Mouse (Mus musculus) liver, adult 2 months (tissue): ENCODE results near the gene Thap3.

Source experiments
- CTCF ChIP-seq: fragments of 200-500 bp; IDR thresholded peaks from 2 replicates; pipeline ENCODE4 v1.5.1; 2011; ENCODE audit warnings: low read depth, low read length, control low read depth
- POLR2A ChIP-seq: fragments of 200-500 bp; IDR thresholded peaks from 2 replicates; pipeline ENCODE4 v1.6.1; 2011; ENCODE audit warnings: low read length, control low read depth; ENCODE audit not compliant: insufficient read depth; ENCODE audit errors: extremely low read depth

DNA sequence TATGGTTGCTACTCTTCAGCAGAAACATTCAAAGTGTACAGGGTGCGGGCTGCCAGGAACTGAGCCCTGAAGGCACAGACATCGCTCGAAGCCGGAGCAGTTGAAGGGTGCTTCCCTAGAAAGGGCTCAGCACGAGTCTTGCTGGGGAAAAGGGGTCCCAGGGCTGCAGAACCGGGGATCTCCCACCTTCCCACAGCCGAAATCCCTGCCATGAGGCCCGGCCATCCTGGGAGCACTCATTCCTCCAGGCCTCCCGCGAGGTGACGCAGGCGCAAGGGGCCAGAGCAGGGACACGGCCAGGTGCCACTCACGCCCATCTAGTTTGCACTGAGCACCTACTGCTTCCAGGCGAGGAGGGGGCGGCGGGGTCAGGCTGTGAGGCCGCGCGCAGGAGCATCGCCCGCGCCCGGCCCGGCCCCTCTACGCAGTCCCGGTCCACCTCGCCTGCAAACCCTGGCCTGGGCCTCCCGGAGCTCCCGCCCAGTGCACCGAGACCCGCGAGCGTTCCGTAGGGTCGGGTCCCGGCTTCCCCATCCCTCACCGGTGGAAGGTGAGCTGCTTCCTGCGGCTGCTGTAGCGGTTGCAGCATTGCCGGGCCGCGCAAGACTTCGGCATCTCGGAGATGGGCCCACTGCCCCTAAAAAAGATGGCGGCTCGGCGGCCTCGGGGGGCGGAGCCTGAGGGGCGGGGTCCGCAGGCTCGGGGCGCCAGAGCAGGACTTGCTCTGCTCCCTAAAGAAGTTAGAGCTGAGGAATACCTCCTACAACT lies at the start of gene Thap3:
- no peak for TF ChIP-seq CTCF
- TF ChIP-seq POLR2A = 0 out of 2 replicates have a peak, but pooled peaks have one; percentile 29
